Mouse (Mus musculus): ENCODE results near the gene Inafm1. TPM values are rescaled to one million over a fixed set of nuclear protein-coding genes. Genes with fewer than 3 reads are reported as not detected.
A peak's percentile ranks its signal among the peaks of the same experiment; 100 is the strongest.

Inafm1 gene
- polyA plus RNA-seq, 1 experiment: 54.0 TPM

DNA sequence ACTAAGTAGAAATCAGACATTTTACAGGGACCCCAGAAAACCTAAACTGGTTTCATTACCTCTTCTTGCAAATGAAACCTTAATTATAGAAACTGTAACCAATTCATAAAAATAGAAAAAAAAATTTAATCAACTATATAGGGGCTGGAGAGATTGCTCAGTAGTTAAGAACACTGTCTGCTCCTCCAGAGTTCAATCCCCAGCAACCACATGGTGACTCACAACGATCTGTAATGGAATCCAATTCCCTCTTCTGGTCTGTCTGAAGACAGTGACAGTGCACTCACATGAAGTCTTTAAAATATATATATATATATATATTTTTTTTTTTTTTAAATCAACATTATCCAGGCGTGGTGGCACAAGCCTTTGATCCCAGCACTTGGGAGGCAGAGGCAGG is 13.6 kb upstream of the Inafm1 start:
- Histone ChIP-seq H3K4me3 (replicated peaks; ENCODE audit: extremely low read depth, low read depth, low read length) (no peak overlapping the region), H3K4me1 (ENCODE audit: control insufficient read depth, insufficient read depth, low read length) (no peaks in the 10 kb centered on the region)
- DNase-seq: no peak
- 65% methylated on average over 2 of the region's 2 CpGs for WGBS
- TF ChIP-seq POLR2A (IDR thresholded peaks at IDR 0.05; ENCODE audit: borderline replicate concordance, extremely low read depth, low read depth, low read length): no peak
- TF ChIP-seq CTCF (IDR thresholded peaks at IDR 0.05; ENCODE audit: insufficient read depth, low read length): no peak

DNA sequence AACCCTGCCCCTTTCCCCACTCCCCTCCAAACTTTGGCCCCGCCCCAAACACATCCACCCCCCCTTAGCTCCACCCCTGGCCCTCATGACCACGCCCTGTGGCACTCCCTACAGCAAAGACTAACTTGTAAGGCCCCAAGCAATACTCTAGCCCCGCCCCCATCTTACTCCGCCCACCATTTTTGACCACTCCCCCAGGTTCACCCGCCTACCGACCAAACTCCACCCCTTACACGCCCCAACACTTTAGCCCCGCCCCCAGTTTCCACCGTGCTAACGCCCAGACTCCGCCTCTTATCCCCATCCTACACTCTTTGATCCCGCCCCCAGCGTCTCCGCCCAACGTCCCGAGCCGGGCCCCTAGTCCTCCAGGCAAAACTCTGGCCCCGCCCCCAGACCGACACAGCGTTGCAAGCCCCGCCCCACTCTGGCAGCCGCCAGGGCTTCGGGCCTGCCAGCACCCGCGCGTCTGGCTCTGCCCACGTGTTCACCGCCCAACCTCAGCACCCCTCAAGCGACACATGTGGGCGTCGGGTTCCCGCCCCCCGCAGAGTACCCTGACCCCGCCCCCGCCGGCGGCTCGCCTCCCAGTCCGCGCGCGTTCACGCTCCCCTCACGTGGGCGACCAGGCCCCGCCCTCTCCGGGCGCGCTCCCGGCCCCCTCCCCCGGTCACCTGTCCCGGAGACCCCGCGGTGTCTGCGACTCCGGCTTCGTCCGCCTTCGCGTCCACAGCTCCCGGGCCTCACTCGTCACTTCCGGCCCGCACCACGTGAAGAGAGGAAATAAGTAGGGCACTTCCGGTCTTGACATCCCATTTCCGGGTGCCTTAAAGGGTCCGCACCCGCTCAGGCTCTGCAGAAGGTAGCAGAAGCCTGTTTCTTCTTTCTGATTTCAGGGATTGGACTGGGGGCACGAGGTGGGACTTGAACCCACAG is 12.9 kb upstream of the Inafm1 start, which contains the start of gene Ccdc9:
TSS of gene Ccdc9 (minus strand) at position 770 of the 936 bp plus-strand sequence.
- DNase-seq: peak; percentile 100
- WGBS: 1% methylated on average over 70 of the region's 70 CpGs
- Histone ChIP-seq H3K4me3 (replicated peaks; ENCODE audit: extremely low read depth, low read depth, low read length) (peak within 1 kb of the TSS; percentile 71), H3K4me1 (ENCODE audit: control insufficient read depth, insufficient read depth, low read length) (no peaks in the 10 kb centered on the region)
- TF ChIP-seq POLR2A (IDR thresholded peaks at IDR 0.05; ENCODE audit: borderline replicate concordance, extremely low read depth, low read depth, low read length) (peak; percentile 61; the same call in 1 of the 2 replicates), CTCF (IDR thresholded peaks at IDR 0.05; ENCODE audit: insufficient read depth, low read length) (no peak)

DNA sequence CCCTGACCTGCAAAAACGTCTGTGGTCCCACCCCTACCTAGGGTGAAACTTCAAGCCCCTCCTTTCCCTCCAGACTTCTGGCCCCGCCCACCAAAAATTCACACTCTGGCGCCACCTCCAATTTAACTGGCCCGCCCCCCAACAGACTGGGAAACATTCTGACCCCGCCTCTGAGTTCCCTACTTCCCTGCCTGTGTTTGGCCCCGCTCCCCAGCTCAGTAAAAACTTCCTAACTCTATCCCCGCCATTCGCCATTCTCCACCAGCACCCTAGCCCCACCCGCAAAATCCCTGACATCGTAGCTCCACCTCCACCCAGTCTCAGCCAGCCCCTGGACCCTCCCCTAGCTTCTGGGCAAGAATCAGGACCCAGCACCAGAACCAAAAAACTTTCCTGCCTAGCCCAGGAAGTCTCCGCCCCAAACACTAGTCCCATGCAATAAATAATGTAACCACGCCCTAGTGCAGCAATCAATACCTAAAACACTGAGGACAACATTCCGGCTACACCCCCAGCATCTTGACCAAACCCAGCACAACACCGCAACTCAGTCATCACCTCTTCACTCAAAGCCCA is 12.1 kb upstream of the Inafm1 start:
- no peak for TF ChIP-seq POLR2A (IDR thresholded peaks at IDR 0.05; ENCODE audit: borderline replicate concordance, extremely low read depth, low read depth, low read length)
- no peak for TF ChIP-seq CTCF (IDR thresholded peaks at IDR 0.05; ENCODE audit: insufficient read depth, low read length)
- Histone ChIP-seq H3K4me3 (replicated peaks; ENCODE audit: extremely low read depth, low read depth, low read length) (peak overlapping the region; percentile 71), H3K4me1 (ENCODE audit: control insufficient read depth, insufficient read depth, low read length) (no peaks in the 10 kb centered on the region)
- 1% methylated on average over 14 of the region's 14 CpGs for WGBS
- peak; percentile 75 for DNase-seq

GRCm38 (mm10) chr7:16284904-16285303 is 11.5 kb upstream of the Inafm1 start:
- Histone ChIP-seq H3K4me1 (ENCODE audit: control insufficient read depth, insufficient read depth, low read length) (no peaks in the 10 kb centered on the region), H3K4me3 (replicated peaks; ENCODE audit: extremely low read depth, low read depth, low read length) (no peak overlapping the region)
- TF ChIP-seq CTCF (IDR thresholded peaks at IDR 0.05; ENCODE audit: insufficient read depth, low read length) (no peak), POLR2A (IDR thresholded peaks at IDR 0.05; ENCODE audit: borderline replicate concordance, extremely low read depth, low read depth, low read length) (no peak)
- 40% methylated on average over 9 of the region's 9 CpGs for WGBS
- no peak for DNase-seq

DNA sequence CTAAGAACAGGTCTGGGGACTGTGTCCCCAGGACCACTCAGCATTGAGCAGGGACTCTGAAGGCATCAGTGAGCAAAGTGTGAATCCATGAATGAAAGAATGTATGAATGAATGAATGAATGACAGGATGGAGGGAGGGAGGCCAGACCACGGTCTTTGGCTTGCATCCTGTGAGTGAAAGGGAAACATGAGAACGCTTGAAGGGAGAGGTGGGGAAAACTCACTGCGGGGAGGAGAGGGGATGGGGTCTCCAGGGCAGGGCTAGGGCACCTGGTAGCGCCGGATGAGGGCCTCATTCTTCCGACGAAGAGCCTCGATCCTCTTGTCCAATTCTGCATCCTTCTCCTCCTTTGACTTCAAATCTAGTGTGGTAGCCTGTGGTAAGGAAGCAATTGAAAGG is 10.6 kb upstream of the Inafm1 start:
- 89% methylated on average over 8 of the region's 8 CpGs for WGBS
- TF ChIP-seq POLR2A (IDR thresholded peaks at IDR 0.05; ENCODE audit: borderline replicate concordance, extremely low read depth, low read depth, low read length) (no peak), CTCF (IDR thresholded peaks at IDR 0.05; ENCODE audit: insufficient read depth, low read length) (no peak)
- H3K4me3 ChIP-seq (replicated peaks; ENCODE audit: extremely low read depth, low read depth, low read length): no peak overlapping the region
- no peaks in the 10 kb centered on the region for H3K4me1 ChIP-seq (ENCODE audit: control insufficient read depth, insufficient read depth, low read length)
- no peak for DNase-seq

DNA sequence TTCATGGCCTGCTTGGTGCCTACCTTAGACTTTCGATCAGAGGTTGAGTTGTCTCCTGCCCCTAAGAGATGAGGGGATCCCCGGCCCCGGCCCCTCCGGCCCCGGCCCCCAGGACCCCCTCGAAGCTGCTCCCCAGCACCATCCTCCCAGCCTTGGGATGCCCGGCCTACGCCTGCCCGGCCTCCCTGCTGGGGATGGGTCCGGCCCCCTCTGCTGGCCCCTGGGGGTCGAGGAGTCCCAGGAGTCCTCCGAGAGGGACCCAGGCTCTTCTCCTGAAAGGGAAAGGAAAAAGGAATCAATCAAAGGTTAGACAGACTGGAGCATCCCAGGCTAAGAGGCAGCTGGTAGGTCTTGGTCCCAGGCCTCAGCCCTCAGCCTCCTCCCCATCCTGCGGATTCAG is 8.9 kb upstream of the Inafm1 start:
- no peak for TF ChIP-seq POLR2A (IDR thresholded peaks at IDR 0.05; ENCODE audit: borderline replicate concordance, extremely low read depth, low read depth, low read length)
- no peak for TF ChIP-seq CTCF (IDR thresholded peaks at IDR 0.05; ENCODE audit: insufficient read depth, low read length)

GRCm38 (mm10) chr7:16280721-16281120 is 7.3 kb upstream of the Inafm1 start:
- no peaks in the 10 kb centered on the region for H3K4me1 ChIP-seq (ENCODE audit: control insufficient read depth, insufficient read depth, low read length)
- TF ChIP-seq POLR2A (IDR thresholded peaks at IDR 0.05; ENCODE audit: borderline replicate concordance, extremely low read depth, low read depth, low read length): no peak
- TF ChIP-seq CTCF (IDR thresholded peaks at IDR 0.05; ENCODE audit: insufficient read depth, low read length): no peak
- 82% methylated on average over 11 of the region's 11 CpGs for WGBS
- DNase-seq: no peak
- no peak overlapping the region for H3K4me3 ChIP-seq (replicated peaks; ENCODE audit: extremely low read depth, low read depth, low read length)

More for the DNA sequence above, 8.9 kb upstream of the Inafm1 start:
- DNase-seq: no peak
- Histone ChIP-seq H3K4me3 (replicated peaks; ENCODE audit: extremely low read depth, low read depth, low read length) (no peak overlapping the region), H3K4me1 (ENCODE audit: control insufficient read depth, insufficient read depth, low read length) (no peaks in the 10 kb centered on the region)
- WGBS: 88% methylated on average over 13 of the region's 13 CpGs

DNA sequence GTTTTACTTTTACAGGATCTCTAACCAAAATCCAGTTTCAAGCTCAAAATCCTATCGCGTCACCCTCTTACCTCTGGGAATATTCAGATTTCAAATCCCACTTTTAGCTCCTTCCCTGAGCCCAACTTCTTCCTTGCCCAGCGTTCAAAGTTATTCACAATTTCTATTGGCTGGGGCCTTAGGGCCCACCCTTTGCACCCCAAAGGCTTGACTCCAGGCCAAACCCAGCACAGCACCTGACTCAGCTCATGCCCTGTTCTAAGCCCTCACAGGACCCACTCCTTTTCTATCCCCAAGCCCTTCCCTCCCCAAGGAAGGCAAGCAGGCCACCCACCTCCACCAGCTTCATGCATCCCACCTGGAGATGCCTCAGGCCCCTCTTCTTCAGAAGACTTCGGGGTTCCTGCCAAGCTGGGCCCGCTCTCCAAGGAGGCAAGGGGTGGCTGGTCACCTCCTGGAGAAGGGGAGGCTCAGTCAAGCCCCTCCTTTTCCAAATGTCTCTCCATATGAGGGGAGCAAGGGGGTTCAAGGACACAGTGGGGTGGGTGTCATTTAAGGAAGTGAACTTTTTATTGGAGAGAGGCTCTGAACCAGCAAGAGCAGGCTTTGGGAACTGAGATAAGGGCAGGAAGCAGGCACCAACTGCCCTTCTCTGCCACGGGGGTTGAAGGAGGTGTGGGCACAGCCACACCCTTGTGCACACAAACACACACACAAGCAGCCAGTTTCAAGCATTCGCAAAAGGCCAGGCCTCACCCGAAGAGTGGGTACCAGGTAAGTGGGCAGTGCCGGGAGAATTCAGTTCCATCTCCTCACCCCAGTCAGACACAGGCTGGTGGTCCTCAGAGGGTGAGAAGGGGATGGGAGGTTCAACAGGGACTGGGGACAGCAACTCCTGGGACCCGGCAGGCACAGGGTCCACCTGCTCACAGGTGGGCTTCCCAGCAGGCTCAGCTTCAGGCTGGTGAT is 1.8 kb upstream of the Inafm1 start:
- no peak for DNase-seq
- Histone ChIP-seq H3K4me3 (replicated peaks; ENCODE audit: extremely low read depth, low read depth, low read length) (no peak overlapping the region), H3K4me1 (ENCODE audit: control insufficient read depth, insufficient read depth, low read length) (peaks cover 10% of the 10 kb centered on the region)
- 73% methylated on average over 10 of the region's 10 CpGs for WGBS
- TF ChIP-seq POLR2A (IDR thresholded peaks at IDR 0.05; ENCODE audit: borderline replicate concordance, extremely low read depth, low read depth, low read length) (no peak), CTCF (IDR thresholded peaks at IDR 0.05; ENCODE audit: insufficient read depth, low read length) (no peak)

DNA sequence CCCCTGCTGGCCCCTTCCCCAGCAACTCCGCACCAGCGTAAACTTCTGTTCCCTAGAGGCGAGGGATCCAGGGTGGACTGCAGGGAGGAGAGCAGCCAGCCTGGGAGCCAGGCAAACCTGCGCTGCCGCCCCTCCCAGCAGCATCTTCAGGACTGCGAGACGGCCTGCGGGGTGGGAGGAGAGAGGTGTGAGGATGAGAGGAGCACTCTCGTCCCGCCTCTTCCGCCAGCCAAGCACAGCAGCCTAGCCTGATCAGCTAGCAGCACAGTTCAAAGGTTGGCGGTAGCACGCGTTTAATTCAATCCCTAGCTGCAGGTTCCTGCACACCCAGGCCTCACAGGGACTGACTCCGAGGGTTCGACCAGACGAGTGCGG is 336 bp upstream of the Inafm1 start:
- 3% methylated on average over 18 of the region's 18 CpGs for WGBS
- no peak for DNase-seq
- peak overlapping the region; percentile 86 for H3K4me3 ChIP-seq (replicated peaks; ENCODE audit: extremely low read depth, low read depth, low read length)
- peaks cover 10% of the 10 kb centered on the region for H3K4me1 ChIP-seq (ENCODE audit: control insufficient read depth, insufficient read depth, low read length)
- TF ChIP-seq POLR2A (IDR thresholded peaks at IDR 0.05; ENCODE audit: borderline replicate concordance, extremely low read depth, low read depth, low read length): peak; percentile 40; the same call in 1 of the 2 replicates
- TF ChIP-seq CTCF (IDR thresholded peaks at IDR 0.05; ENCODE audit: insufficient read depth, low read length): no peak

Measured in lung, adult 2 months (tissue).